Mouse (Mus musculus): ENCODE results near the gene Car15. TPM values are rescaled to one million over a fixed set of nuclear protein-coding genes. Genes with fewer than 3 reads are reported as not detected.

Car15 gene
- polyA plus RNA-seq, 1 experiment from 2014 or later, result 2.7 TPM

DNA sequence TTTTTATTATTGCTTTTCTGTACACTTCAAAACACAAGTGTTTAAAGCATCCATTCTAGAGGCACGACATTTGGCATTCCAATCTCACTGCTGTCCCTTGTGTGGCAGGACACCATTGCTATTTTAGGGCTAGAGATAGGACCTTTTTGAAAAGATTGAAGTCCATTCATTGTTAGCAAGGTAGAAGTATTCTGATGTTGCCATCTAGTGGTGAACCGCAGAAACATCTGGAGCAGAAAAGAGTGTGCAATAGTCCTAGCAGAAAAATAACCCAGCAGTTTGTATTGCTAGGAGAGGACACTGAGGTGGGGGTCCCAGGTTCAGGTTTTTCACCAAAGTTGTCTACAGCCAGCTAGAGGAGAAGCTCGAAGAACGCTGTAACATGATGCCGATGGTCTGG lies 26.0 kb downstream of the Car15 start:
- no peak overlapping the region for H3K27ac ChIP-seq (ENCODE audit: low read depth)
- H3K27me3 ChIP-seq (replicated peaks; ENCODE audit: control insufficient read depth, insufficient read depth, low read length), result peaks cover 3% of the 10 kb centered on the region; the same call in 1 of the 2 replicates
- H3K9ac ChIP-seq (ENCODE audit: low read length), result no peak overlapping the region
- H3K4me2 ChIP-seq (ENCODE audit: low read length), result no peak overlapping the region
- DNase-seq (ENCODE audit: low spot score), result no peak
- H3K9me3 ChIP-seq (ENCODE audit: control insufficient read depth, low read length), result no peaks in the 10 kb centered on the region
- 7% methylated on average over 5 of the region's 5 CpGs for WGBS
- no peak overlapping the region for H3K4me3 ChIP-seq (ENCODE audit: low read depth, low read length)
- H3K36me3 ChIP-seq (ENCODE audit: control insufficient read depth, insufficient read depth, low read length), result 0 out of 2 replicates have a peak, but pooled peaks cover 5% of the 10 kb centered on the region
- H3K4me1 ChIP-seq (replicated peaks; ENCODE audit: control insufficient read depth, insufficient read depth, low read length), result peaks cover 32% of the 10 kb centered on the region
- no peak for ATAC-seq (replicated peaks; ENCODE audit: low FRiP score, low TSS enrichment, low read depth)

DNA sequence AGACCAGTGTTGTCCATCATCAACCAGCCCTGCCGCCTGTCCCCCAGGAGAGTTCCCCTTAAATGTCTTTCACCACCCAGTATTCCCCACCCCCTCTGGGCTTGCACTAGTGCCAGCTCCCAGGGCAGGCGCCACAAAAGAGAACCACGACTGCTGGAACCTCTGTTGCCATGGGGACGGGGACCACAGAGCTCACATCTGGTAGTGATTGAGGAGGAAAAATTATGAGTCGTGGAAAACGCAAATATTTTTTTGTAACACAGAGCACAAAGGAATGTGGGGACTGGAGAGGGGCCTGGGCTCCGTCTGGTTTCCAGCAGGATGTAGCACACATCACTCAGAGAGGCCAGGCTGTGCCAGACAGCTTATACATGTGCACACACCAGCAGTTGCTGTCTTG lies 28.5 kb downstream of the Car15 start:
- DNase-seq (ENCODE audit: low spot score) (peak; percentile 63), ATAC-seq (replicated peaks; ENCODE audit: low FRiP score, low TSS enrichment, low read depth) (peak; percentile 56)
- Histone ChIP-seq H3K9me3 (ENCODE audit: control insufficient read depth, low read length) (no peaks in the 10 kb centered on the region), H3K27ac (ENCODE audit: low read depth) (peak overlapping the region; percentile 77), H3K9ac (ENCODE audit: low read length) (no peak overlapping the region), H3K4me2 (ENCODE audit: low read length) (no peak overlapping the region), H3K27me3 (replicated peaks; ENCODE audit: control insufficient read depth, insufficient read depth, low read length) (peaks cover 19% of the 10 kb centered on the region), H3K4me3 (ENCODE audit: low read depth, low read length) (no peak overlapping the region), H3K36me3 (ENCODE audit: control insufficient read depth, insufficient read depth, low read length) (0 out of 2 replicates have a peak, but pooled peaks cover 5% of the 10 kb centered on the region), H3K4me1 (replicated peaks; ENCODE audit: control insufficient read depth, insufficient read depth, low read length) (peaks cover 34% of the 10 kb centered on the region)
- 16% methylated on average over 7 of the region's 7 CpGs for WGBS

DNA sequence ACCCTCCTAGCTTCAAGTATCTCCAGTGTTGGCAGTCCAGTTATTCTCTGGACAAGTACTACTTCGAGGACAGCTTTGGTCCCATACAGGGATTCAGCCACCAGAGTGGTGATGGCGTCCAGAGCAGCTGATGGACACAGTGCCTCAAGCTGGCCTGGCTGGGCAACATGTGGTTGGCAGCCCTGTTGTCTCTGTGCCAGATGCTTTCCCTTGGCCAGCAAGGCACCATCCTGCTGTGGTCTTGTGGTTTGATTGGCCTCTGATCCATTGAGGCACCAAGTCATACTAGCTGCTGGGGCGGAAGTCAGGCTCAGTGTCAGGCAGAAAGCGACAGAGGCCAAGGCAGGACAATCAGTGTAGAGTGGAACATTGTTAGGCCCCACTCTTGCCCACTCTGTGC lies 29.0 kb downstream of the Car15 start:
- H3K27me3 ChIP-seq (replicated peaks; ENCODE audit: control insufficient read depth, insufficient read depth, low read length), result peaks cover 21% of the 10 kb centered on the region
- H3K4me1 ChIP-seq (replicated peaks; ENCODE audit: control insufficient read depth, insufficient read depth, low read length), result peaks cover 40% of the 10 kb centered on the region
- no peak overlapping the region for H3K9ac ChIP-seq (ENCODE audit: low read length)
- H3K4me2 ChIP-seq (ENCODE audit: low read length), result no peak overlapping the region
- 0 out of 2 replicates have a peak, but pooled peaks cover 5% of the 10 kb centered on the region for H3K36me3 ChIP-seq (ENCODE audit: control insufficient read depth, insufficient read depth, low read length)
- DNase-seq (ENCODE audit: low spot score) (no peak), ATAC-seq (replicated peaks; ENCODE audit: low FRiP score, low TSS enrichment, low read depth) (no peak)
- H3K27ac ChIP-seq (ENCODE audit: low read depth), result peak overlapping the region; percentile 77
- H3K4me3 ChIP-seq (ENCODE audit: low read depth, low read length), result no peak overlapping the region
- H3K9me3 ChIP-seq (ENCODE audit: control insufficient read depth, low read length), result no peaks in the 10 kb centered on the region
- WGBS, result 80% methylated on average over 4 of the region's 4 CpGs

DNA sequence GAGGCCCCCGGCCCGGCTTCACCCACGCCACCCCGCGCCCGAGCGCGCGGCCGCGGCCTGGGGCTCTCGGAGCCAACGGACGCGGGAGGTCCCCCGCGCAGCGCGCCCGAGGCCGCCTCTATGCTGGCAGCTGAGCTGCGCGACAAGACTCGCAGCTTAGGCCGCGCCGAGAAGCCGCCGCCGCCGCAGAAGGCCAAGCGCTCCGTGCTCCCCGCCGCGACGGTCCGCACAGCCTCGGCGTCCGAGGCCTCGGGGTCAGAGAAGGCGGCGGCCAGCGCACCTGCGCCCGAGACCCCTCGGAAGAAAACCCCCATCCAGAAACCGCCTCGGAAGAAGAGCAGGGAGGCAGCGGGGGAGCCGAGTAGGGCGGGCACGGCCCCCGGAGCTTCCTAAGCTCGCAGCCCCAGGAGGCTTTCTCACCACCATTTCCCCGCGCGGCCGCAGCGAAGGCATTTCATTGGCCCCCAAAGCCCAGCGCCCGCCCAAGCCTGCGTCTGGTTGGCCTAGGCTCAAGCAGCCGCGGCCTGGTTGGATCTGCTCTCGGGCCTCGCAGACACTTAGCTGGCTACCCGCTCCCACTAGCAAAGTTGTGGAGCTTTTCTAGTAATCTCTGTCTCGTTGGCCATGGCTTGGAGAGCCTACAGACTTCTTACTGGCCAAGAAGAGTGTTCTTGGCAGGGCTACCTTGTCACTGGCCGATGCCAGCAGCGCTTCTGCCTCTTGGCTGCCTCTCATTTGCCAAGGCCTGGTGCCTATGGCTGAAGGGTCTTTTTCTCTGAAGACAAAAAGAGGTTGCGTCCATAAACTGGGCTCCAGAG lies 30.8 kb downstream of the Car15 start:
- H3K4me2 ChIP-seq (ENCODE audit: low read length), result peak overlapping the region; percentile 65
- H3K9ac ChIP-seq (ENCODE audit: low read length), result peak overlapping the region; percentile 42
- H3K27me3 ChIP-seq (replicated peaks; ENCODE audit: control insufficient read depth, insufficient read depth, low read length), result peaks cover 36% of the 10 kb centered on the region
- peak overlapping the region; percentile 31 for H3K4me3 ChIP-seq (ENCODE audit: low read depth, low read length)
- DNase-seq (ENCODE audit: low spot score) (peak; percentile 90), ATAC-seq (replicated peaks; ENCODE audit: low FRiP score, low TSS enrichment, low read depth) (peak; percentile 55)
- H3K27ac ChIP-seq (ENCODE audit: low read depth), result peak overlapping the region; percentile 36; the same call in 1 of the 2 replicates
- H3K9me3 ChIP-seq (ENCODE audit: control insufficient read depth, low read length), result no peaks in the 10 kb centered on the region
- peaks cover 57% of the 10 kb centered on the region for H3K4me1 ChIP-seq (replicated peaks; ENCODE audit: control insufficient read depth, insufficient read depth, low read length)
- H3K36me3 ChIP-seq (ENCODE audit: control insufficient read depth, insufficient read depth, low read length), result peaks cover 14% of the 10 kb centered on the region; the same call in 1 of the 2 replicates
- 8% methylated on average over 72 of the region's 73 CpGs for WGBS

DNA sequence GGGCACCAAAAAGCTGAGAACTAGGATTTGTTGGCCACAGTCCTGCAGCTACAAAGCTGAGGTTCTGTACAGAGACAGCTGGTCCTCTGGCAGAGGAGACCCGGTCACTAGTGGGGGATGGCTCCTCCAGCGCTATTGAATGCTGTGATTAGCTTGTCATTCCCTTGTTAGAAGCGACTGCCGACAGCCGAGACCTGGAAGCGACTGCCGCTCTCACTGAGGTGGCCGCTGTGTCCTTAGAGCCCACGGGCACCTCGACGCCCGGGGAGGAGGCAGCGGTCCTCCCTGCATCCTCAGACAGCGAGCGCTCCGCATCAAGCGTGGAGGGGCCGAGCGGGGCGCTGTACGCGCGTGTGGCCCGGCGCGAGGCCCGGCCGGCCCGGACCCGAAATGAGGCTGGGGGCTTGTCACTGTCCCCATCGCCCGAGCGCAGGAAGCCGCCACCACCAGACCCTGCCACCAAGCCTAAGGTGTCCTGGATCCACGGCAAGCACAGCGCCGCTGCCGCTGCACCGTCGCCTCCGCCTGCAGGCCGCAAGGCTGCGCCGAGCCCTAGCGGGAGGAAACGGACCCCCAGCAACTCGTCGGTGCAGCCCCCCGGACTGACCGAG lies 31.5 kb downstream of the Car15 start:
- DNase-seq (ENCODE audit: low spot score) (peak; percentile 81), ATAC-seq (replicated peaks; ENCODE audit: low FRiP score, low TSS enrichment, low read depth) (no peak)
- H3K36me3 ChIP-seq (ENCODE audit: control insufficient read depth, insufficient read depth, low read length), result peaks cover 14% of the 10 kb centered on the region; the same call in 1 of the 2 replicates
- H3K27me3 ChIP-seq (replicated peaks; ENCODE audit: control insufficient read depth, insufficient read depth, low read length), result peaks cover 43% of the 10 kb centered on the region
- H3K4me2 ChIP-seq (ENCODE audit: low read length), result peak overlapping the region; percentile 65
- H3K9ac ChIP-seq (ENCODE audit: low read length), result peak overlapping the region; percentile 42
- 14% methylated on average over 48 of the region's 50 CpGs for WGBS
- H3K9me3 ChIP-seq (ENCODE audit: control insufficient read depth, low read length), result no peaks in the 10 kb centered on the region
- H3K27ac ChIP-seq (ENCODE audit: low read depth), result peak overlapping the region; percentile 36; the same call in 1 of the 2 replicates
- H3K4me3 ChIP-seq (ENCODE audit: low read depth, low read length), result peak overlapping the region; percentile 31
- H3K4me1 ChIP-seq (replicated peaks; ENCODE audit: control insufficient read depth, insufficient read depth, low read length), result peaks cover 64% of the 10 kb centered on the region

DNA sequence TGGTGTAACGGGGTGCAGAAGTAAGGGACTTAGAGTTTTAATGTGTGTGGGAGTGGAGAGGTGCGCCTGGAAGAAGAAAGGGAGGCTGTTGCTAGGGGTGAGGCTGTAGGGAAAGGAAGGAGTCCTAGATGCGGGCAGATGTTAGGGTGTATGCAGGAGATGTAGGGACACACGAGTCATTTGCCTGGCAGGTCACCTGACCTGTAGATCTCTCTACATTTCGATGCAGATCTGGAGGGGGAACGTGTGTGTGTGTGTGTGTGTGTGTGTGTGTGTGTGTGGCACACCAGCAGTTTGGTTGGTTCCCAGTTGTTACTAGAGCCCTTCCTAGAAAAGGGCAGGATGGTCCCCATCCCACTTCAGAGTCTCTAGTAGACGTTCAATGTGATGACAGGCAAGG lies 33.2 kb downstream of the Car15 start:
- peaks cover 52% of the 10 kb centered on the region for H3K27me3 ChIP-seq (replicated peaks; ENCODE audit: control insufficient read depth, insufficient read depth, low read length)
- no peak overlapping the region for H3K4me3 ChIP-seq (ENCODE audit: low read depth, low read length)
- H3K4me1 ChIP-seq (replicated peaks; ENCODE audit: control insufficient read depth, insufficient read depth, low read length), result peaks cover 72% of the 10 kb centered on the region
- H3K36me3 ChIP-seq (ENCODE audit: control insufficient read depth, insufficient read depth, low read length), result peaks cover 14% of the 10 kb centered on the region; the same call in 1 of the 2 replicates
- H3K27ac ChIP-seq (ENCODE audit: low read depth), result no peak overlapping the region
- H3K9me3 ChIP-seq (ENCODE audit: control insufficient read depth, low read length), result no peaks in the 10 kb centered on the region
- ATAC-seq (replicated peaks; ENCODE audit: low FRiP score, low TSS enrichment, low read depth), result no peak
- H3K4me2 ChIP-seq (ENCODE audit: low read length), result no peak overlapping the region; the same call in 1 of the 2 replicates
- DNase-seq (ENCODE audit: low spot score), result no peak
- no peak overlapping the region for H3K9ac ChIP-seq (ENCODE audit: low read length)
- WGBS, result 29% methylated on average over 7 of the region's 7 CpGs

DNA sequence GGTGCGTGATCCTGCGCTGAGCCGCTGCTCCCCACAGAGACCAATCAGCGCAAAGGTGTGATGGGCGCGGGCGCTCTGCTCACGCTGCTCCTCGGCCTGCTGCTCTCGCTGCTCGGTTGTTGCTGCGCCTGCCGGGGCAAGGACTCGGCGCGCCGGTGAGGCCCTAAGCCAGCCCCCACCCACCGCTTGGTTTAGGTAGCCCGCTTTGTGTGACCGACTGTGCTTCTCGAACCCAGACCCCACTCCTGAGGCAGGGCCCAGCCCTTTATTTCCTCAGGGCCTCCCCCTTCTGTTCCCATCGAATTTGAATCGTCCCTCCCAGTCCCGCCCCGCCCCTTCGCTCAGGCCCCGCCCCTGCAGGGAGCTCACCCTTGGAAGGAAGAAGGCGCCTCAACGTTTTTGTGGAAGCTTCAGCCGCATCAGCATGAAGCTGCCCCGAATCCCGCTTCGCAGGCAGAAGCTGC lies 33.7 kb downstream of the Car15 start:
- peaks cover 72% of the 10 kb centered on the region for H3K4me1 ChIP-seq (replicated peaks; ENCODE audit: control insufficient read depth, insufficient read depth, low read length)
- ATAC-seq (replicated peaks; ENCODE audit: low FRiP score, low TSS enrichment, low read depth), result peak; percentile 13; the same call in 1 of the 2 replicates
- H3K9ac ChIP-seq (ENCODE audit: low read length), result no peak overlapping the region
- peaks cover 14% of the 10 kb centered on the region; the same call in 1 of the 2 replicates for H3K36me3 ChIP-seq (ENCODE audit: control insufficient read depth, insufficient read depth, low read length)
- H3K27me3 ChIP-seq (replicated peaks; ENCODE audit: control insufficient read depth, insufficient read depth, low read length), result peaks cover 57% of the 10 kb centered on the region
- WGBS, result 13% methylated on average over 33 of the region's 33 CpGs
- peak overlapping the region; percentile 20 for H3K4me3 ChIP-seq (ENCODE audit: low read depth, low read length)
- H3K4me2 ChIP-seq (ENCODE audit: low read length), result peak overlapping the region; percentile 46
- H3K9me3 ChIP-seq (ENCODE audit: control insufficient read depth, low read length), result no peaks in the 10 kb centered on the region
- H3K27ac ChIP-seq (ENCODE audit: low read depth), result no peak overlapping the region
- peak; percentile 85 for DNase-seq (ENCODE audit: low spot score)

DNA sequence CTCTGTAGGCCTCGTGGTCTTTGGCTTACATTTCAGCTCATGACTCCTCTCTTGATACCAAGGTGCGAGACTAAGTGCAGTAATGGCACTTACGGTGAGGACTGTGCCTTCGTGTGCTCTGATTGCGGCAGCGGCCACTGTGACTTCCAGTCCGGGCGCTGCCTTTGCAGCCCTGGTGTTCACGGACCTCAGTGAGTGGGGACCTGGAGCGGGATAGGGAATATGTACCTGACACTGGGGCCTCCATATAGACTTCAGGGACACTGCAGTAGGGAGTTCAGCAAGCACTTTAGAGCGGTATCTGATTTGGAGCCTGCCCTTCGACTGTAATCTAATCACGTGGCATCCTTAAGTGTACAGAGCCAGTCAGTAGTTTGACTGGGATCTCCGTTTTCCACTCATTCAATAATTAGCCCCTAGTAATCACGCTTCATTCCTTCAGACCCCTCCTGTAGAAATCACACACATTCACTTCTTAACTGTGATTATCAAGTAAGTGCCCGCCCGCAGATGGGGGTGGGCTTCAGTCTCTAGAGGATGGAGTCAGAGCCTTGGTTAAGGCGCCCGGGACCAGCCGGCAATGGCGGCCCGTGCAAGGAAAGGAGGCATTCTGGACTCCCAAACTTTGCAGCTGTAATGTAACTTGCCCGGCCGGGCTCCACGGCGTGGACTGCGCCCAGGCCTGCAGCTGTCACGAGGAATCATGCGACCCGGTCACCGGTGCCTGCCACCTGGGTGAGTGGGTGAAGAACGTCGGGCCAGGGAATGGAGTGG lies 34.3 kb downstream of the Car15 start:
- WGBS, result 43% methylated on average over 33 of the region's 33 CpGs
- no peak for ATAC-seq (replicated peaks; ENCODE audit: low FRiP score, low TSS enrichment, low read depth)

More for the DNA sequence above, 34.3 kb downstream of the Car15 start:
- Histone ChIP-seq H3K27me3 (replicated peaks; ENCODE audit: control insufficient read depth, insufficient read depth, low read length) (peaks cover 63% of the 10 kb centered on the region), H3K4me3 (ENCODE audit: low read depth, low read length) (peak overlapping the region; percentile 20), H3K9ac (ENCODE audit: low read length) (no peak overlapping the region), H3K27ac (ENCODE audit: low read depth) (no peak overlapping the region), H3K9me3 (ENCODE audit: control insufficient read depth, low read length) (no peaks in the 10 kb centered on the region), H3K36me3 (ENCODE audit: control insufficient read depth, insufficient read depth, low read length) (peaks cover 14% of the 10 kb centered on the region; the same call in 1 of the 2 replicates), H3K4me1 (replicated peaks; ENCODE audit: control insufficient read depth, insufficient read depth, low read length) (peaks cover 72% of the 10 kb centered on the region), H3K4me2 (ENCODE audit: low read length) (peak overlapping the region; percentile 46)
- peak; percentile 75 for DNase-seq (ENCODE audit: low spot score)
